In genomic region chr17:56182975-56183657, GRCm38 (mm10) we compare ENCODE assay signal across 8 mouse cellular contexts. TPM values are rescaled to one million over a fixed set of nuclear protein-coding genes. Genes with fewer than 3 reads are reported as not detected.
DNase-seq lines count a peak whose midpoint lies in the region; ATAC-seq lines count a peak whose summit lies in the region.

No protein-coding gene starts in this region.

- WGBS in forebrain, embryonic 10.5 days, result 3% methylated on average over 14 of the region's 14 CpGs
- WGBS in limb, embryonic 15.5 days, result 2% methylated on average over 14 of the region's 14 CpGs
- WGBS in neural tube, embryonic 15.5 days, result 2% methylated on average over 14 of the region's 14 CpGs

- H3K4me2 ChIP-seq in limb, embryonic 15.5 days, result peak overlapping the region; percentile 83
- peak overlapping the region; percentile 83 for H3K4me2 ChIP-seq in neural tube, embryonic 15.5 days

- no peaks in the 10 kb centered on the region for H3K27me3 ChIP-seq in forebrain, embryonic 10.5 days (ENCODE audit: poor library complexity, severe bottlenecking)
- no peaks in the 10 kb centered on the region for H3K27me3 ChIP-seq in limb, embryonic 15.5 days
- no peaks in the 10 kb centered on the region for H3K27me3 ChIP-seq in neural tube, embryonic 15.5 days (replicated peaks)

- peaks cover 66% of the 10 kb centered on the region for H3K36me3 ChIP-seq in forebrain, embryonic 10.5 days (replicated peaks)
- peaks cover 56% of the 10 kb centered on the region for H3K36me3 ChIP-seq in limb, embryonic 15.5 days
- peaks cover 55% of the 10 kb centered on the region for H3K36me3 ChIP-seq in neural tube, embryonic 15.5 days

- no peaks in the 10 kb centered on the region for H3K9me3 ChIP-seq in forebrain, embryonic 10.5 days
- H3K9me3 ChIP-seq in limb, embryonic 15.5 days, result no peaks in the 10 kb centered on the region
- H3K9me3 ChIP-seq in neural tube, embryonic 15.5 days (replicated peaks), result no peaks in the 10 kb centered on the region

- DNase-seq in gastrocnemius, adult 18-20 months (ENCODE audit: low spot score), result peak; percentile 13
- no peak for DNase-seq in gastrocnemius, postnatal 4 days (ENCODE audit: low spot score in 2 of 2)
- peak; percentile 21 for DNase-seq in forebrain, embryonic 10.5 days (ENCODE audit: extremely low spot score, low spot score)
- no peak for DNase-seq in adrenal gland, adult 8-10 months
- no peak for DNase-seq in left cerebral cortex, adult 11 months (ENCODE audit: low spot score)

- peak; percentile 3 for ATAC-seq in CD4-positive, CD25-positive, alpha-beta regulatory T cell, adult 4 months
- peak; percentile 7; the same call in 1 of the 2 replicates for ATAC-seq in limb, embryonic 15.5 days (ENCODE audit: insufficient number of reproducible peaks, low FRiP score, low TSS enrichment, low read depth)
- peak; percentile 48 for ATAC-seq in neural tube, embryonic 15.5 days (ENCODE audit: low FRiP score)

- peak overlapping the region; percentile 79 for H3K4me3 ChIP-seq in forebrain, embryonic 10.5 days
- H3K4me3 ChIP-seq in limb, embryonic 15.5 days, result peak overlapping the region; percentile 92
- peak overlapping the region; percentile 92 for H3K4me3 ChIP-seq in neural tube, embryonic 15.5 days (replicated peaks)

- peak overlapping the region; percentile 85 for H3K27ac ChIP-seq in forebrain, embryonic 10.5 days
- peak overlapping the region; percentile 84 for H3K27ac ChIP-seq in limb, embryonic 15.5 days
- H3K27ac ChIP-seq in neural tube, embryonic 15.5 days (replicated peaks), result peak overlapping the region; percentile 76

- H3K4me1 ChIP-seq in forebrain, embryonic 10.5 days, result peaks cover 32% of the 10 kb centered on the region
- peaks cover 25% of the 10 kb centered on the region for H3K4me1 ChIP-seq in limb, embryonic 15.5 days
- H3K4me1 ChIP-seq in neural tube, embryonic 15.5 days, result peaks cover 36% of the 10 kb centered on the region

- H3K9ac ChIP-seq in limb, embryonic 15.5 days, result peak overlapping the region; percentile 72
- H3K9ac ChIP-seq in neural tube, embryonic 15.5 days (replicated peaks), result peak overlapping the region; percentile 83

RNA-seq across cellular contexts. Expression of gene Mydgf, which starts 0.6 kb away (rescaled TPM):
- total RNA-seq in gastrocnemius, adult 18-20 months (2021), result 10 to 100 TPM; 17.1 to 17.5 TPM
- total RNA-seq in gastrocnemius, postnatal 4 days (2021), result 10 to 100 TPM; 42.4 to 47.5 TPM
- 10 to 100 TPM; 58.9 to 59.6 TPM for polyA plus RNA-seq in CD4-positive, CD25-positive, alpha-beta regulatory T cell, adult 4 months (2017; shearing (Covaris generic))
- 75.5 and 78.5 TPM in 2 replicates for polyA plus RNA-seq in forebrain, embryonic 10.5 days (2016; fragmentation: Nextera tagmentation; extraction: Ambion mirVana)
- 108 and 119 TPM in 2 replicates for polyA plus RNA-seq in limb, embryonic 15.5 days (2015; fragmentation: Nextera tagmentation; extraction: Ambion mirVana)
- polyA plus RNA-seq in neural tube, embryonic 15.5 days (2015; fragmentation: Nextera tagmentation; extraction: Ambion mirVana), result 80.3 and 82.3 TPM in 2 replicates
- 10 to 100 TPM; 49.4 to 62.3 (median 54.2) TPM for total RNA-seq in adrenal gland, adult 8-10 months (2022)

RNA-seq across cellular contexts. Expression of gene Tnfaip8l1, which starts 20.8 kb away (rescaled TPM):
- total RNA-seq in gastrocnemius, adult 18-20 months (2021), result under 1 TPM; 0.21 to 0.25 TPM
- 1 to 10 TPM; 6.7 to 6.8 TPM for total RNA-seq in gastrocnemius, postnatal 4 days (2021)
- 10 to 100 TPM; 30.3 to 43.4 TPM for polyA plus RNA-seq in CD4-positive, CD25-positive, alpha-beta regulatory T cell, adult 4 months (2017; shearing (Covaris generic))
- polyA plus RNA-seq in forebrain, embryonic 10.5 days (2016; fragmentation: Nextera tagmentation; extraction: Ambion mirVana), result 7.4 and 8.1 TPM in 2 replicates
- polyA plus RNA-seq in limb, embryonic 15.5 days (2015; fragmentation: Nextera tagmentation; extraction: Ambion mirVana), result 11.3 and 13.1 TPM in 2 replicates
- polyA plus RNA-seq in neural tube, embryonic 15.5 days (2015; fragmentation: Nextera tagmentation; extraction: Ambion mirVana), result 10.5 and 10.6 TPM in 2 replicates
- 1 to 10 TPM; 2.2 to 4.2 (median 3.8) TPM for total RNA-seq in adrenal gland, adult 8-10 months (2022)

RNA-seq across cellular contexts. Expression of gene Dpp9, which starts 35.6 kb away (rescaled TPM):
- 10 to 100 TPM; 35.6 to 41.6 TPM for total RNA-seq in gastrocnemius, adult 18-20 months (2021)
- 10 to 100 TPM; 30.0 to 30.5 TPM for total RNA-seq in gastrocnemius, postnatal 4 days (2021)
- 10 to 100 TPM; 17.8 to 21.0 TPM for polyA plus RNA-seq in CD4-positive, CD25-positive, alpha-beta regulatory T cell, adult 4 months (2017; shearing (Covaris generic))
- polyA plus RNA-seq in forebrain, embryonic 10.5 days (2016; fragmentation: Nextera tagmentation; extraction: Ambion mirVana), result 49.7 and 51.2 TPM in 2 replicates
- polyA plus RNA-seq in limb, embryonic 15.5 days (2015; fragmentation: Nextera tagmentation; extraction: Ambion mirVana), result 33.6 and 34.6 TPM in 2 replicates
- polyA plus RNA-seq in neural tube, embryonic 15.5 days (2015; fragmentation: Nextera tagmentation; extraction: Ambion mirVana), result 22.4 and 27.2 TPM in 2 replicates
- 10 to 100 TPM; 35.6 to 41.4 (median 39.6) TPM for total RNA-seq in adrenal gland, adult 8-10 months (2022)

RNA-seq across cellular contexts. Expression of gene Sema6b, which starts 43.0 kb away (rescaled TPM):
- total RNA-seq in gastrocnemius, adult 18-20 months (2021), result 1 to 10 TPM; 1.5 to 3.7 TPM
- total RNA-seq in gastrocnemius, postnatal 4 days (2021), result 10 to 100 TPM; 21.0 to 21.8 TPM
- not detected for polyA plus RNA-seq in CD4-positive, CD25-positive, alpha-beta regulatory T cell, adult 4 months (2017; shearing (Covaris generic))
- polyA plus RNA-seq in forebrain, embryonic 10.5 days (2016; fragmentation: Nextera tagmentation; extraction: Ambion mirVana), result 0.44 and 0.67 TPM in 2 replicates
- 2.3 and 3.3 TPM in 2 replicates for polyA plus RNA-seq in limb, embryonic 15.5 days (2015; fragmentation: Nextera tagmentation; extraction: Ambion mirVana)
- polyA plus RNA-seq in neural tube, embryonic 15.5 days (2015; fragmentation: Nextera tagmentation; extraction: Ambion mirVana), result 12.3 and 16.2 TPM in 2 replicates
- 10 to 100 TPM in 2 of 4 experiments, 1 to 10 TPM in 2; 6.6 to 12.7 (median 10.9) TPM for total RNA-seq in adrenal gland, adult 8-10 months (2022)

Comparison
In these comparisons a context has a peak if more than half of its experiments do, and no peak if none do; other contexts are left out.
1. DNase-seq: peak in gastrocnemius, adult 18-20 months (single experiment) and forebrain, embryonic 10.5 days (single experiment); none in gastrocnemius, postnatal 4 days (0 of 2), adrenal gland, adult 8-10 months (single experiment) and left cerebral cortex, adult 11 months (single experiment).
2. Peak in every context shown above with its lines, with median percentiles within 50 percentile points of each other: ATAC-seq, H3K27ac ChIP-seq and H3K4me3 ChIP-seq.